Mouse (Mus musculus) layer of hippocampus, adult 11-12 months (tissue): ENCODE measurements around the gene Mettl8.

Experiments used
- DNase-seq: peaks from one replicate; pipeline ENCODE4 v3.0.0; 2022; ENCODE audit warnings: low spot score

Gene Mettl8

DNA sequence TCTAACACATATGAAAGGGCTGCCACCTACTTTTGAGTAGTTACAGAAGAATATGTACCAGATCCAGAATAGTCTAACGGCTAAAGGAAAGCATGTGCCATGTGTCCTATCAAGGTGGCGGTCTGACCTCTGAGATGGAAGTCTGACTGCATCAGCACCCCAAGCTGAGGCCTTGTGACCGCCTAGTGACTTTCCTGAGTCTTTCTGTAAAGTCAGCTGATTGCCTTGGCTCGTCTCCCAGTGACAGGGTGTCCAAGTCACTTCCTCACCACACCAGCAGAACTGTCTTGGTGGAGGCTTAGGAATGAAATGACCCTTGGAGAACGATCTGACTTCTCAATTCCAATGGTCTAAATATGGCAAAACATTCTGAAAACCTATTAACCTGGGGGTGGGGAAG is 77.1 kb downstream of the Mettl8 start:
- peak; percentile 72 for DNase-seq

DNA sequence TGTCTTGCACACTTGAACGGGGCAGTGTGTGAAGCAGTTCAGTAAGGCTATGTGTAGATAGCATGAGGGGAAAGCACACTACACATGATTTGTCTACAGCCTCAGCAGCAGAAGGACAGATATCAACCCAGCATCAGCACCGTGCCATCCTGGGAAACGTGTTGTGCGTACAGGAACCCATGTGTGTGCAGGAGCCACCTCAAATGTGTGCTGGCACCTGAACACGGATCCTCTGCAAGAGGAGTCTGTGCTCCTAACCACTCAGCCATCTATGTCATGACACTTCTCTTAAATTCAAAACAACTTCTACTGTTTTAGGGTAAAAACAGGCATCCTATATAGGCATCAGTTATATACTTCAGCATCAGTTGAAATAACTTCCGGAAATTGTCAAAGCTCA is 80.6 kb downstream of the Mettl8 start:
- DNase-seq, result no peak

DNA sequence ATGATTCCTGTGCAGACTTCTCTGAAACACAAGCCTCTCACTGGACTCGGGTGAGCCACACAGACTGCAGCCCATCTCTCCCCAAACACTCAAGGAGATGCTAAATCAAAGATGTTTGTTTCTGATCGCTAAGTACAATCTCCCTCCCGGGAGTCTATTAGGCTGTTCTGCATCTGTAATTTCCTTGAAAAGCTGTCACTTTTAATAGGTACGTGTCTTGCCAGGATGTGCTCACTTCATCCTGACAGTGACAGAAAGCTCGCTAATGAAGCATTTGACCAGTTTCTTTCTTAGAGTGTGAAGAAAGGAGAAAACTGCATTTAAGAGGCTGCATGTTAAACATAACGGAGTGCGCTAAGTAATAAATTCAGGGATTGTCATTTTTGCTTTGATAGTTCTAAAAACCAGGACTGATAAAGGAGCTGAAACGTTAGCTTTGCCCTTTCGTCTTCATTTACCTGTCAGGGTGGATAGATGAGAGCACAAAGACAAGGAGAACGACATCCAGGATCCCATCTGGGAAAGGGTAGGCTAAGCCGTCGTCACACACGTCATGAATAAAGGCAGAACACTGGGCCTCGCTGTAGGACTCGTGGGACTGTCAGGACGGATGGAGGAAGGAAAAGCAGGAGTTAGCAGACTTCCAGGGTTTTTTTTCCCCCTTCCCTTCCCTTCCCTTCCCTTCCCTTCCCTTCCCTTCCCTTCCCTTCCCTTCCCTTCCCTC is 82.4 kb downstream of the Mettl8 start:
- no peak for DNase-seq

GRCm38 (mm10) chr2:70970158-70970741 is 85.1 kb downstream of the Mettl8 start:
- DNase-seq, result no peak

- no peak for DNase-seq
These were observed 87.1 kb downstream of the Mettl8 start for GRCm38 (mm10) chr2:70968305-70968704.

DNA sequence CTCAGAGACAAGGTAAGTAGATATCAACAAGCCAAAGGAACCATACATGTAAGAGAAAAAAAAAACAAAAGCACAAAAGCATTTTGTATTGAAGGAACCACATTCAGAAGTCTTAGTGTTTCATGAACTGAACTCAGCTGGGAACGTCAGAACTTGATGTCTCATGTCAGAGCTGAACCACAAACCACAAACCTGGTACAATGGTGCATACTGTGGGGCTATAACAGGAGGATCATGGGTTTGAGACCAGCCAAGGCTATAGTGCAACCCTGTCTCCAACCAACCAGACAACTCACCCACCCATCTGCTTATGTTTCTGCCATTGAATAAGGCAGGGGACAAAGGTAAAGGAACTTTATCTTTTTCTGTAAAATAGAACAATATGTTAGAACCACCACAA is 88.2 kb downstream of the Mettl8 start:
- no peak for DNase-seq

GRCm38 (mm10) chr2:70964809-70965208 is 90.6 kb downstream of the Mettl8 start:
- DNase-seq, result no peak

DNA sequence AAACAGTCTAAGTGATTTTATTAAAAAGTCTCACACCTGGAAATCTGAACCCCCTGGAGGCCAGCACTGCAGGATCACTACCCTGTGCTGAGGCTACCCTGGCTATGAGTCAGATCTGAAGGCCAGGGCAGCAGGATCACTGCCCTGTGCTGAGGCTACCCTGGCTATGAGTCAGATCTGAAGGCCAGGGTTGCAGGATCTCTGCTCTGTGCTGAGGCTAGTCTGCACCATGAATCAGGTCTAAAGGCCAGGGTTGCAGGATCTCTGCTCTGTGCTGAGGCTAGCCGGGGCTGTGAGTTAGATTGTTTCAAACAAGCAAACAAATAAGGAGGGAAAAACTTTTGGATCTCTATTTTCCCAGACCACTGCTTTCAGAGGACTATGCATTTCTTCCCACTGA is 92.5 kb downstream of the Mettl8 start:
- no peak for DNase-seq

DNA sequence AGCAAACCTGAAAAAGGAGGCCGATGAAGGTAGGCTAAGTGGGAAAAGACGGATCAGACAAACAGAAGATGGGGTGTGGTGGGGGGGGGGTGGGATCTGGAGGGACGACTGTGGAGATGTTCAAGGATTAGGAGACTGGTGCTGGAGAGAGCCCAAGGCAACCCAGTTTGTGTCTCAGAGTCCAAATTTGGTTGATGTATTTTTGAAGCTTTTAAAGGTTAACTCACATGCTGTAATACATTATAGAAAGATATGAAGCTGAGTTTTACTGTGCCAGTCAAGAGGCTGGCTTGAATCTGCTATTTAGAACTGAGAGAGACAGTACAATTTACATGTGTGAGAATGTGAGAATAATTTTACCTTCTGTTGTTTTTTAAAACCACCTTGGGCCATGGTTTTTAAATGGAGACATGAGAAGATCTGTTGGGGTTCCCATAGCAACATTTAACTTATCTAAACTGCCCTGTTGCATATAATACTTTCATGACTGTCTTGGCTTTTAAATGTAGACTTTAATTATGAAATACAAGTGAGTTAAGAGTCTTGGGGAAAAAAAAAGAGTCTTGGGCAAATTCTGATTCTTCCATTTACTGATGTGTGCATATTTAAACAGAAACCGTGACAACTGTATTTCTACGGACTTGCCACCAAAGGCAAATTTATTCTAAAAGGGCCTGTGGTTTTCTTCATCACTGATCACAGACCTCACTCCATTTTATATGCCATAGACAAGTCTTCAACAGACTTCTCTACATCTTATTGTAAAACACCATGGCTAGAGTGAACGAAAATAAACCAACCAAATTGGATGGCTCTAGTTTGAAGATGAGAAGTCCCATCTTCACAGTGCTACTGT is 94.1 kb downstream of the Mettl8 start:
- DNase-seq, result no peak

DNA sequence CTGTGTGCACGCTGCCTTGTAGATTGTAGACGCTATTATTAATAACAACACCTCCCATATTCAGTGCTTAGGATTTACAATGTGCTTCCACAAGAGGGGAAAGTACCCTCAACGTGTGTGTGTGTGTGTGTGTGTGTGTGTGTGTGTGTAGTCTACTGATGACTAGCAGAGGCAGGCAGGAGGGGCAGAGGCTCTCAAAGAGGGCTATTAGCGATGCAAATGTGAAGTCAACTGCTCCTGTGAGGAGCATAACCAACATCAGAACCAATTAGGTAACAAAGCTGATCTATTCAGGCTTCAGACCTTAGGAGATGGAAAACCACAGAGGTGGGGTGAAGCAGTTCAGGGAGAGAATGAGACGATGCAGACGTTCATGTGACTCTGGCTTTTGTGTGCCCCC is 95.3 kb downstream of the Mettl8 start:
- no peak for DNase-seq

DNA sequence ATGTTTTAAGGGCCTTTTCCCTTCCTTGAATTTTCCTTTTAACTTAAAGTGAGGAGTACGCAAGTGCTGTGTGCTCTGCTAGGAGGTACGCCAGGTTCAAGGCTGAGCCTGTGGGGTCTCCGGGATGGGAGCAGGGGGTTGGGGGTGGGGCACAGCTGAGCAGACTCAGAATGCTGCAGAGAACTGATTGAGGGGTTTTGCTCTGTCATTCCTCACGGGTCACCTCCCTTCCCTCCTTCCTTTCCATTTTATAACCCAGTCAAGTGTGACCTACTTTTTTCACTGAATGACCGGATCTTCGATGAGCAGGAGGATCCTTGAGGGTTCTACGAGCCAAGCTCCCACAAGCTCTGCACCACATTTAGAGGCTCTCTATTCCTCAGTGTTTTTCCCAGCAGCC is 96.0 kb downstream of the Mettl8 start:
- DNase-seq, result no peak

GRCm38 (mm10) chr2:70958536-70958935 is 96.8 kb downstream of the Mettl8 start:
- DNase-seq, result no peak

GRCm38 (mm10) chr2:70953616-70954015 is 101.8 kb downstream of the Mettl8 start:
- no peak for DNase-seq

DNA sequence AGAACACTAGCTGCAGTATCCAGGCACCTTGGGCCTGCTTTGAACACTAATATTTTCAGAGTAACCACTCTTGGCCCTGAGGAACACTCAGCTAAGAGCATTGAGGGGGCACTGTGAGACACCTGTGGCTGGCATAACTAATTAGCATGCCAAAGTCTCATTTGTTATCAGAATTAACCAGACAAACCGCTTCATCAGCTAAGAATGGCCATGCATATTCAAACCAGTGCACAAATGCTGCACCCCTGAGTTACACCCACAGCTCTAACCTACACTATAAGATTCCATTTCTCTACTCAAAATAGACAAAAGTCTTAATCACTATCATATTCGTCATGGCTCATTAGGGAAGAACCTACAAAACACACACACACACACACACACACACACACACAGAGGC is 103.4 kb downstream of the Mettl8 start:
- DNase-seq, result no peak

DNA sequence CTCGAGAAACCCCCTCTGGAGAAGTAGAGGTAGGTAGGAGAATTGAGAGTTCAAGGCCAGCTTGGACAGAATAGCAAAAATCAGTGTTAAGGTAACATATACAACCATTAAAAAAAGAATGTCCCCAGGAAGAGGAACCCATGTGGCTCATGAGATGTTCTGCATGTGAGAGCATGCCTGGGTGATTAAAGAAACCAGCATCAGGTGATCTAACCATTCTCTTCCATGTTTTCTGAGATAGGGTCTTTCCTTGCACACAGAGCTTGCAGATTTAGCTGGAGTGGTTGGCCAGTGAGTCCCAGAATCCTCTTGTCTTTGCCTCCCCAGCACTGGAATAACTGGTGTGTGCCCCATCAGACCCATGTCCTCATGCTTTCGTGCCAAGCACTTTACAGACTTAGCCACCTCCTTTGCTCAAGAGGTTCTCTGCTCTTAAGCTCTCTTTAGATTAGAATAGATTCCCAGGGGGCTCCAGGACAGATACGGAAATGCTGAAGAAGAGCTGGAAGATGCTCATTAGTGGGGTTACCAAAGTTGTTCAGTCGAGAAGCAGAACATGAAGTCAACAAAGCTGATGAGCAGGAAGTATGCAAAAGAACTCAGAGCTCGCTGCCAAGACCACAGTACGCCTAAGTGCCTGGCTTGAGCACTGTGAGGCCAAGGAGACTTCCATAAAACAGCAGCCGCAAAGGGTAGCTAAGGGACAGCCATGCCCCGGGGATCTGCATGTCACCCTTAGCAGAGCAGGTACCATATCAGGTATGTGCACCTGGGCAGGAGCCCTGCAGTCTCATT is 110.7 kb downstream of the Mettl8 start:
- DNase-seq, result no peak

DNA sequence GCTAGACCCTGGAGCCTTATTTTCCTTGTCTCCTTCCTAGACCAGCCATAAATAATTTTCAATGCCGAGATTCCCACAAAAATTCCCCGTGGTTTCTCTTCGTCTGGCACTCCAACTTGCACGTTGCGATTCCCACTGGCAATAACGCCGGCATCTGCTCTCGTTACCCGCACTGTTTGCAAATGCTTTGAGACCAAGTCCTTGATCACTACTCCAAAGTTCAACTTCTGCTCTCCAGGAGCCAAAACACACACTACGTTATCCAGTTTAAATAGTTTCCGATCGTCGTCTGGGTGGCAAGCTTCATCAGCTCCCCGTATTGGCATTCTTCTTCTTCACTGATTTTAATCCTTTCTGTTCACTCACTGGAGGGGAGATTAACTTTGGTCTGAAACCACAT is 114.6 kb downstream of the Mettl8 start:
- DNase-seq, result no peak

GRCm38 (mm10) chr2:70938844-70939494 is 116.4 kb downstream of the Mettl8 start:
- no peak for DNase-seq

- no peak for DNase-seq
These were observed 120.6 kb downstream of the Mettl8 start for GRCm38 (mm10) chr2:70934772-70935171.

- no peak for DNase-seq
These were observed 121.9 kb downstream of the Mettl8 start for GRCm38 (mm10) chr2:70933516-70933915.

DNA sequence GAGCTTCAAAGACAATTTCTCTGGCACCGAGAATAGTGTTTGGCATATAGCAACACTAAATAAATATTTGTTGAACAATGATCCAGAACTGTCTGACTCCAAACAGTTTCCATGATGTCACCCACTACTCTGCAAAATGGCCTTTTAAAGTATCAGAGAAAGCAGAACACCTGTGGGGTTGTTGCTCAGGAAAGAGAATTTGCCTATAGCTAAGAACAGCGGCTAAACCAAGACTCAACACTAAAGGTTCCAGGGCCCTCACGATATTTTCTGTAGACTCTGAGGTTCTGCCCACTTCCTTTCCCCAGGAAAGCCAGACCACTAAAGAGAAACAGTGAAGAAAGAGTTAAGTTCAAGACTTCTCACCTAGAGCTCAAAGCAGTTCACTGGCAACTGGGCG is 122.4 kb downstream of the Mettl8 start:
- DNase-seq, result no peak

GRCm38 (mm10) chr2:70930631-70931288 is 124.6 kb downstream of the Mettl8 start:
- no peak for DNase-seq
